Mouse (Mus musculus) heart, adult 2 months (tissue): ENCODE results near the gene Cacna1s.
A peak's percentile ranks its signal among the peaks of the same experiment; 100 is the strongest.

Experiments used
- CTCF ChIP-seq: fragments of 200-600 bp; IDR thresholded peaks from 2 replicates; pipeline ENCODE4 v1.8.1; 2022; ENCODE audit warnings: antibody characterized with exemption, mild to moderate bottlenecking, moderate library complexity
- EP300 ChIP-seq: fragments of 200-500 bp; IDR thresholded peaks from 2 replicates; pipeline ENCODE4 v1.6.1; 2011; ENCODE audit warnings: low read depth, low read length, control low read depth; ENCODE audit not compliant: insufficient read depth
- POLR2A ChIP-seq: fragments of 200-500 bp; IDR thresholded peaks from 2 replicates; pipeline ENCODE4 v1.6.1; 2011; ENCODE audit warnings: mild to moderate bottlenecking, low read depth, low read length, control low read depth; ENCODE audit not compliant: insufficient read depth

GRCm38 (mm10) chr1:136139990-136140640 lies 87.6 kb downstream of the Cacna1s start:
- TF ChIP-seq POLR2A (peak; percentile 61), CTCF (no peak), EP300 (no peak)
